Mouse (Mus musculus) E14TG2a.4 (cell line): Measurements from ENCODE around the gene Dnajb13.

Experiments
- CTCF ChIP-seq: conservative IDR thresholded peaks from 2 replicates; pipeline ENCODE4 v1.5.1; 2014; ENCODE audit warnings: low read length
- NANOG ChIP-seq: IDR thresholded peaks from 2 replicates; pipeline ENCODE4 v1.6.1; 2014; ENCODE audit warnings: borderline replicate concordance, low read length, mixed read lengths
- POU5F1 ChIP-seq: IDR thresholded peaks from 2 replicates; pipeline ENCODE4 v1.6.1; 2014; ENCODE audit warnings: low read length, borderline replicate concordance

GRCm38 (mm10) chr7:100533503-100533902 lies 18.7 kb upstream of the Dnajb13 start:
- no peak for TF ChIP-seq CTCF
- no peak for TF ChIP-seq POU5F1
- TF ChIP-seq NANOG: peak; percentile 75
